Mouse (Mus musculus) spleen, postnatal 0 days (tissue): ENCODE results near the gene Padi6. TPM values are rescaled to one million over a fixed set of nuclear protein-coding genes. Genes with fewer than 3 reads are reported as not detected.

Experiments
- polyA plus RNA-seq: library from polyadenylated mRNA; unstranded; fragments of >200 nt; fragmentation: Nextera tagmentation; extraction: Ambion mirVana; gene quantifications from 2 replicates; pipeline ENCODE4 v1.2.1, GENCODE M21; 2015

The Padi6 gene
- not detected in 2 replicates for polyA plus RNA-seq

GRCm38 (mm10) chr4:140742543-140742942 lies at the start of gene Padi6:
Padi6 (minus strand) TSS chr4:140742643.

GRCm38 (mm10) chr4:140774025-140774800 lies 31.8 kb upstream of the Padi6 start, which contains the start of gene Padi4:
Padi4 (minus strand) TSS chr4:140774236.

GRCm38 (mm10) chr4:140700269-140701018 lies 42.0 kb downstream of the Padi6 start, which contains the start of gene Rcc2:
Rcc2 (plus strand) TSS chr4:140700541.

Other genes starting within 250 kb of the Padi6 start
- gene Arhgef10l, start 76.6 kb downstream of the Padi6 start, polyA plus RNA-seq = 4.3 and 5.5 TPM in 2 replicates
- 41.2 and 41.6 TPM in 2 replicates for gene Rcc2, start 42.1 kb downstream of the Padi6 start, polyA plus RNA-seq
- 22.3 and 31.9 TPM in 2 replicates for gene Padi4, start 31.6 kb upstream of the Padi6 start, polyA plus RNA-seq
- 0.41 and 0.79 TPM in 2 replicates for gene Padi3, start 68.0 kb upstream of the Padi6 start, polyA plus RNA-seq
- gene Padi1, start 103.1 kb upstream of the Padi6 start, polyA plus RNA-seq = 0.05 and 0.13 TPM in 2 replicates
- 2.7 and 5.5 TPM in 2 replicates for gene Padi2, start 163.7 kb upstream of the Padi6 start, polyA plus RNA-seq
- gene Sdhb, start 218.6 kb upstream of the Padi6 start, polyA plus RNA-seq = 195 and 204 TPM in 2 replicates
- 21.9 and 32.8 TPM in 2 replicates for gene Atp13a2, start 244.2 kb upstream of the Padi6 start, polyA plus RNA-seq